Mouse (Mus musculus): ENCODE results near the gene Prom1.
"Not testable (repeated sequence)": the region's sequence is repeated elsewhere in the genome, so short reads cannot be mapped to it uniquely, and the experiment has no call there.

Prom1 gene

GRCm38 (mm10) chr5:44101231-44102110 is at the start of gene Prom1:
Gene Prom1, minus strand, starts transcription at chr5:44102032.
- peak; percentile 85 for DNase-seq

GRCm38 (mm10) chr5:44147732-44148131 is 45.9 kb upstream of the Prom1 start:
- DNase-seq, result no peak

- no peak for DNase-seq
Measured at GRCm38 (mm10) chr5:44146437-44147332, 44.9 kb upstream of the Prom1 start.

- no peak for DNase-seq
Measured at GRCm38 (mm10) chr5:44143467-44144235, 41.8 kb upstream of the Prom1 start.

GRCm38 (mm10) chr5:44127487-44127886 is 25.7 kb upstream of the Prom1 start:
- DNase-seq, result no peak

- DNase-seq, result not testable (repeated sequence)
Measured at GRCm38 (mm10) chr5:44126574-44126973, 24.7 kb upstream of the Prom1 start.

GRCm38 (mm10) chr5:44121390-44121789 is 19.6 kb upstream of the Prom1 start:
- no peak for DNase-seq

GRCm38 (mm10) chr5:44113138-44113537 is 11.3 kb upstream of the Prom1 start:
- peak; percentile 50 for DNase-seq

GRCm38 (mm10) chr5:44109121-44109520 is 7.3 kb upstream of the Prom1 start:
- peak; percentile 65 for DNase-seq

GRCm38 (mm10) chr5:44108125-44108524 is 6.3 kb upstream of the Prom1 start:
- no peak for DNase-seq

- peak; percentile 82 for DNase-seq
Measured at GRCm38 (mm10) chr5:44105192-44105591, 3.4 kb upstream of the Prom1 start.

- no peak for DNase-seq
Measured at GRCm38 (mm10) chr5:44104686-44105085, 2.9 kb upstream of the Prom1 start.

GRCm38 (mm10) chr5:44104120-44104519 is 2.3 kb upstream of the Prom1 start:
- no peak for DNase-seq

- peak; percentile 56 for DNase-seq
Measured at GRCm38 (mm10) chr5:44103121-44103520, 1.3 kb upstream of the Prom1 start.

GRCm38 (mm10) chr5:44100544-44101230 is 1.1 kb downstream of the Prom1 start:
- DNase-seq, result peak; percentile 69

- no peak for DNase-seq
Measured at GRCm38 (mm10) chr5:44100187-44100543, 1.7 kb downstream of the Prom1 start.

- DNase-seq, result no peak
Measured at GRCm38 (mm10) chr5:44096996-44097395, 4.8 kb downstream of the Prom1 start.

GRCm38 (mm10) chr5:44096106-44096505 is 5.7 kb downstream of the Prom1 start:
- no peak for DNase-seq

GRCm38 (mm10) chr5:44095697-44096096 is 6.1 kb downstream of the Prom1 start:
- DNase-seq, result no peak

- no peak for DNase-seq
Measured at GRCm38 (mm10) chr5:44087034-44087433, 14.8 kb downstream of the Prom1 start.

GRCm38 (mm10) chr5:44085871-44086270 is 16.0 kb downstream of the Prom1 start:
- DNase-seq, result no peak

- no peak for DNase-seq
Measured at GRCm38 (mm10) chr5:44081108-44081507, 20.7 kb downstream of the Prom1 start.

All from kidney, adult 11 months (tissue).